ENCODE assay signal across 12 mouse cellular contexts in genomic region chr6:40431356-40431755, GRCm38 (mm10). TPM values are rescaled to one million over a fixed set of nuclear protein-coding genes. Genes with fewer than 3 reads are reported as not detected.
DNase-seq lines count a peak whose midpoint lies in the region; ATAC-seq and TF ChIP-seq lines count a peak whose summit lies in the region.
"Had no signal": no experiment of that assay in that cellular context is flagged by ENCODE, and none has a peak within 500 bp of the region (broad histone marks: within the 10 kb centered on the region; RNA-seq: fewer than 3 reads in every experiment).

No protein-coding gene starts in this region.

- H3K9ac ChIP-seq in lung, embryonic 14.5 days = no peak overlapping the region

- no peak overlapping the region for H3K4me3 ChIP-seq in lung, embryonic 14.5 days (ENCODE audit: low read depth, low read length)
- H3K4me3 ChIP-seq in lung, adult 2 months (replicated peaks; ENCODE audit: extremely low read depth, low read depth, low read length) = no peak overlapping the region

- DNase-seq in adrenal gland, adult (ENCODE audit: inconsistent age in 2 of 2, low spot score in 1 of 2) = peak; percentile 50 to 65
- no peak for DNase-seq in adrenal gland, postnatal 4 days (ENCODE audit: low spot score in 2 of 2)
- DNase-seq in lung, embryonic 14.5 days = peak; percentile 41
- no peak for DNase-seq in lung, adult 2 months
- DNase-seq in cerebellum, adult 9-10 months = peak; percentile 96
- peak; percentile 48 for DNase-seq in lung, postnatal 36 days
- DNase-seq in heart, postnatal 36 days = no peak

- H3K36me3 ChIP-seq in lung, embryonic 14.5 days (ENCODE audit: insufficient read depth) = no peaks in the 10 kb centered on the region

- H3K27me3 ChIP-seq in lung, embryonic 14.5 days (ENCODE audit: insufficient read depth, low read length) = no peaks in the 10 kb centered on the region

- no peak for TF ChIP-seq CTCF in lung, embryonic 14.5 days (IDR thresholded peaks at IDR 0.05; ENCODE audit: low read depth)
- TF ChIP-seq CTCF in lung, adult 2 months (IDR thresholded peaks at IDR 0.05; ENCODE audit: insufficient read depth, low read length) = no peak

- H3K27ac ChIP-seq in lung, embryonic 14.5 days (ENCODE audit: low read depth) = no peak overlapping the region

- H3K4me1 ChIP-seq in lung, embryonic 14.5 days (ENCODE audit: insufficient read depth) = peaks cover 7% of the 10 kb centered on the region; the same call in 1 of the 2 replicates
- H3K4me1 ChIP-seq in lung, adult 2 months (ENCODE audit: control insufficient read depth, insufficient read depth, low read length) = peaks cover 3% of the 10 kb centered on the region; the same call in 1 of the 2 replicates

- intact Hi-C loops in heart, postnatal 36 days (cut with DNase I) = no loop called here

- no peak for TF ChIP-seq POLR2A in lung, adult 2 months (IDR thresholded peaks at IDR 0.05; ENCODE audit: borderline replicate concordance, extremely low read depth, low read depth, low read length)

- ATAC-seq in lung, embryonic 14.5 days (ENCODE audit: insufficient read depth) = no peak
- no peak for ATAC-seq in granulocyte monocyte progenitor cell, adult 5-6 weeks (replicated peaks; ENCODE audit: poor library complexity, severe bottlenecking)

- H3K9me3 ChIP-seq in lung, embryonic 14.5 days (ENCODE audit: low read depth, low read length) = no peaks in the 10 kb centered on the region

- H3K4me2 ChIP-seq in lung, embryonic 14.5 days = no peak overlapping the region

- 61% methylated on average over 4 of the region's 4 CpGs for WGBS in lung, embryonic 14.5 days
- whole genome bisulfite sequencing in lung, adult 2 months = 65% methylated on average over 4 of the region's 4 CpGs

RNA-seq across cellular contexts. Expression of gene E330009J07Rik, which starts 4.6 kb away (rescaled TPM):
- 10 to 100 TPM; 18.2 to 20.2 TPM for total RNA-seq in adrenal gland, postnatal 4 days (2021)
- polyA plus RNA-seq in lung, embryonic 14.5 days (2014; fragmentation: Nextera tagmentation; extraction: Ambion mirVana) = 12.2 and 16.0 TPM in 2 replicates
- 4.9 and 5.8 TPM in 2 replicates for polyA plus RNA-seq in lung, adult 2 months (2012; rRNA removed)
- total RNA-seq in granulocyte monocyte progenitor cell, adult 5-6 weeks (2014; fragmentation: Nextera tagmentation) = 5.3 and 10.0 TPM in 2 replicates
- total RNA-seq in granulocyte monocyte progenitor cell, adult 5-6 weeks (2017) = 9.8 and 10.0 TPM in 2 replicates
- total RNA-seq in heart, postnatal 36 days (2021) = 1 to 10 TPM; 3.6 to 4.1 TPM

RNA-seq across cellular contexts. Expression of gene Wee2, which starts 7.5 kb away (rescaled TPM):
- total RNA-seq in adrenal gland, postnatal 4 days (2021) = not detected
- polyA plus RNA-seq in lung, embryonic 14.5 days (2014; fragmentation: Nextera tagmentation; extraction: Ambion mirVana) = not detected in 2 replicates
- not detected in 2 replicates for polyA plus RNA-seq in lung, adult 2 months (2012; rRNA removed)
- not detected in 2 replicates for total RNA-seq in granulocyte monocyte progenitor cell, adult 5-6 weeks (2014; fragmentation: Nextera tagmentation)
- total RNA-seq in granulocyte monocyte progenitor cell, adult 5-6 weeks (2017) = not detected in 2 replicates
- total RNA-seq in heart, postnatal 36 days (2021) = not detected
- total RNA-seq: left cerebral cortex, postnatal 14 days; megakaryocyte, adult 5-6 weeks; neutrophil, adult 5-6 weeks had no signal
- polyA plus RNA-seq: heart, postnatal 0 days had no signal

RNA-seq across cellular contexts. Expression of gene Ssbp1, which starts 39.8 kb away (rescaled TPM):
- 10 to 100 TPM; 72.0 to 75.3 TPM for total RNA-seq in adrenal gland, postnatal 4 days (2021)
- 136 and 143 TPM in 2 replicates for polyA plus RNA-seq in lung, embryonic 14.5 days (2014; fragmentation: Nextera tagmentation; extraction: Ambion mirVana)
- 7.5 and 9.7 TPM in 2 replicates for polyA plus RNA-seq in lung, adult 2 months (2012; rRNA removed)
- total RNA-seq in granulocyte monocyte progenitor cell, adult 5-6 weeks (2014; fragmentation: Nextera tagmentation) = 197 and 221 TPM in 2 replicates
- total RNA-seq in granulocyte monocyte progenitor cell, adult 5-6 weeks (2017) = 146 and 170 TPM in 2 replicates
- total RNA-seq in heart, postnatal 36 days (2021) = 10 to 100 TPM; 35.6 to 38.0 TPM

RNA-seq across cellular contexts. Expression of gene Tas2r137, which starts 59.7 kb away (rescaled TPM):
- total RNA-seq in adrenal gland, postnatal 4 days (2021) = not detected
- polyA plus RNA-seq in lung, embryonic 14.5 days (2014; fragmentation: Nextera tagmentation; extraction: Ambion mirVana) = not detected in 2 replicates
- polyA plus RNA-seq in lung, adult 2 months (2012; rRNA removed) = not detected in 2 replicates
- 0.88 TPM in 1 of 2 replicates, not detected in the other for total RNA-seq in granulocyte monocyte progenitor cell, adult 5-6 weeks (2014; fragmentation: Nextera tagmentation)
- 1.7 TPM in 1 of 2 replicates, not detected in the other for total RNA-seq in granulocyte monocyte progenitor cell, adult 5-6 weeks (2017)
- not detected for total RNA-seq in heart, postnatal 36 days (2021)
- total RNA-seq: left cerebral cortex, postnatal 14 days; megakaryocyte, adult 5-6 weeks had no signal
- polyA plus RNA-seq: heart, postnatal 0 days had no signal

Comparison
In these comparisons a context has a peak if more than half of its experiments do, and no peak if none do; other contexts are left out.
1. DNase-seq: peak in adrenal gland, adult (2 of 2), lung, embryonic 14.5 days (single experiment), cerebellum, adult 9-10 months (single experiment) and lung, postnatal 36 days (single experiment); none in adrenal gland, postnatal 4 days (0 of 2), lung, adult 2 months (single experiment) and heart, postnatal 36 days (0 of 2).